Mouse (Mus musculus) right cerebral cortex, adult 2 months (tissue): ENCODE data around the gene Nin.

Experiments
- DNase-seq, 2 experiments: peaks; one replicate each; pipeline ENCODE4 v3.0.0; 2021 to 2022; ENCODE audit warnings: low spot score in 2 of 2

Gene Nin

GRCm38 (mm10) chr12:70015936-70016335, 97.6 kb downstream of the Nin start:
- DNase-seq: peak in 1 of 2 experiments; percentile 34

DNA sequence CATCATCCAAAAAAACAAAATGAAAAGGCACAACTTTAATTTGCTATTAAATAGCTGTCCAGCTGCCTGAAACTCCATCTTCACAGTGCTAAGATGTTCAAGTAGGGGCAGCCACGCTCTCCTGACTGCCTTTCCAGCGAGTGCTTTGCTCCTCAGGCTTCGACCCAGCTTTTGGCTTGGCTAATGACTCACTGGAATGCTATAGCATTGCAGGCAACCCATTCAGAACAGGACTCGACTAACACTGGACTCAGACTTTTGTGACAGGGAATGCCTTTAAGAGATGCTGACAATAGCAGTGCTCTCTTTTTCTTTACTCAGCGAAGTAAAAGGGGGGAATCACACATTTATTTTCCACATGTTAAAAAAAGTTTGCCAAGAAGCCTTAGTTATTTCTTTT, 101.8 kb downstream of the Nin start:
- no peak for DNase-seq

DNA sequence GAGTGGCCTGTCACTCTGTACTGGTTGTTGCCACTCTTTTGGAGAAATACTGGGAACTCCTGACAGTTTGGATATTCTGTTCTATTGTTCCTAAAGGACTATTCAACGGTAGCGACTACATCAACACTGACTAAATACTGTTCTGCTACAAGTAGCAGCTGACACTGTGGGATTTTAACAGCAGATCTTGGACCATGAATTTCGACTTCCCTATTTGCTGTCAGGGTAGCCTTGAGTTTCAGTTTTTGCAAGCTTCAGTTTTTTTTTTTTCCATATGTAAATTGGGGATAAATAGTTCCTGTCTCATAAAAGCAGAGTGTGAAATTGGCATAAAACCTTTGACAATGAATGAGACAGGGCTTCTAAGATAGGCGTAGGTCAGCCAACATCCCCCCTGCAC, 103.2 kb downstream of the Nin start:
- DNase-seq: no peak

- no peak for DNase-seq
Observed at GRCm38 (mm10) chr12:70005103-70005502, 108.4 kb downstream of the Nin start.

DNA sequence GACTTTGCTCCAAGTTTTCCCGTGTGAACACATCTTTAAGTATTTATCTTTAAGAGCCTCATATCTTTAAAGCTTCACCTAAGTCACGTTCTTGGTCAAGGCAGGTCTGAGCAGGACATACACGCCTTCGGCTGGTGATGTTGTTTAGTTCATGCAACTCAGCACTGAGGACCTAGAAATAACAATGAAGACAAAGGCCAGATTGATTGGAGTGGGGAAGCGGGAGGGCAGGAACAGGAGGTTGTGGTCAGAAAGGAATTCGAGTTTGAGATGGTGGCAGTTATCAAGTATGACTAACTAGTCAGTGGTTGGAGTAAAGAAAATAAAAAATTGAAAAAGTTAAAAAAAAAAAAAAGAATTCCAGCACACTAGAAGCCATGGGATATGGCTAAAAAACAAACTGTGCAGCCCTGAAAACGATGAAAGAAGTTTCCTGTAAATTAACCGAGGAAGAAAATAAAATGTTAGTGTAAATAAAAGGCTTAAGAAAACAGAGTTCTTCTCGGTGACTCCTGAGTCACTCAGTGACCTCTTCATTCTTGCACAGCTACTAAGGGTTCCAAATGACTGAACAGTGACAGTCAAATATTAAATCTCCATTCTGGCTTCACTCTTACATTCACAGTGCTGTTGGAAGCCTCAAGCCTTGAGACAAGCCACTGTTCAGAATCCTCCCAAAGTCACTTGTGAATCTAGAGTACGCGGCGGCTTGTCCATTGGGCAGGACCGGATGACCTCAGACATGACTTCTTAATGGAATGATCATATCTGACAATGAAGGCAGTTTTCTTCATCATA, 115.1 kb downstream of the Nin start:
- no peak for DNase-seq

DNA sequence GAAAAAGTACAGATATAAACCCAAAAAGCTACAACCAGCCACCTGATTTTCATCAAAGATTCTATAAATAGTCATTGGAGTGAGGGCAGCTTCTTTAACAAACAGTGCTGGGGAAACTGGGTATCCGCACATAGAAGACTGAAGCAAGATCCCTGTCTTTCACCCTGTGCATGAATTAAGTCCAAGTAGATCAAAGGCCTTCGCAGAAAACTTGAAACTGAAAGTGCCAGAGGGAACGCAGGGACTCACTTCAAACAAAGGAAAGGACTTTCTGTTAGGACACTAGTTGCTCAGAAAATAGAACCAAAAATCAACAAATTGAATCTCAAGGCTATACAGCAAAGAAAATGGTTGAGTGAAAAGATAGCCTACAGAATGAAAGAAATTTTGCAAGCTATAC, 118.1 kb downstream of the Nin start:
- DNase-seq: no peak

DNA sequence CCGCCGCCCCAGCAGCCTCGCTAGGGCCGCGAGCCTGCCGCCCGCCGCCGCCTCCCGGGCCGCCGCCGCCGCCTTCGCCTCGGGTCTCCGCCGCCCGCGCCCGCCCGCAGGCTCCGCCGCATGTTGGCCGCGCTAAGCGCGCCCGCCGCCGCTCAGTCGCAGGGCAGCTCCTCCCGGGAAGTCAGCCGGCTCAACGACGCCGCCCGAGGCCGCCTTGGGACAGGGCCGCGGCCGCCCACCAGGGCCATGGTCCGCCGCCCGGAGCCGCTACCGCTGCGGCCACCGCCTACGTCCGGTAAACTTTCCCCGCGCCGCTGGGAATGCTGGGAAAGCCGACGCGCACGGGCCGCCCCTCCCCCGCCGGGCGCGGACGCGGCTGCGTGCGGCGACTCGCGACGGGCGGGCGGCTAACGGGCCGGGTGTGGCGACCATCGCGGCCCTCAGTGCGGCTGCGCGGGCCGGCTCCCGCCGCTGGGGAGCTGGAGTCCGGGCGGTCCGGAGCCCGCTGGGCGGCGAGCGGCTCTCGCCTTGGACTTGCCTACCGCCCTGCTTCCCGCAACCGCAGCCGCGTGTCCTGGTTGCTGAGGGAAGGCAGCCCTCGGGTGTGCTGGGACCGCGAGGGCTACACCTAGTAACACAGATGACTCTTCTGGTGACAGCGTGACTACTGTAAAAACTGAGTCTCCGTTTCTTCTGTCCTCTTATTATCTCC, 126.6 kb downstream of the Nin start, which contains the start of gene Sav1:
Sav1 (minus strand) TSS at position 217 of the 712 bp plus-strand sequence.
- peak; percentile 76 to 85 for DNase-seq

- DNase-seq: peak in 1 of 2 experiments; percentile 40
Observed at GRCm38 (mm10) chr12:69986241-69986762, 127.2 kb downstream of the Nin start.

- no peak for DNase-seq
Observed at GRCm38 (mm10) chr12:69985546-69985945, 128.0 kb downstream of the Nin start.

GRCm38 (mm10) chr12:69982874-69983273, 130.6 kb downstream of the Nin start:
- DNase-seq: no peak

DNA sequence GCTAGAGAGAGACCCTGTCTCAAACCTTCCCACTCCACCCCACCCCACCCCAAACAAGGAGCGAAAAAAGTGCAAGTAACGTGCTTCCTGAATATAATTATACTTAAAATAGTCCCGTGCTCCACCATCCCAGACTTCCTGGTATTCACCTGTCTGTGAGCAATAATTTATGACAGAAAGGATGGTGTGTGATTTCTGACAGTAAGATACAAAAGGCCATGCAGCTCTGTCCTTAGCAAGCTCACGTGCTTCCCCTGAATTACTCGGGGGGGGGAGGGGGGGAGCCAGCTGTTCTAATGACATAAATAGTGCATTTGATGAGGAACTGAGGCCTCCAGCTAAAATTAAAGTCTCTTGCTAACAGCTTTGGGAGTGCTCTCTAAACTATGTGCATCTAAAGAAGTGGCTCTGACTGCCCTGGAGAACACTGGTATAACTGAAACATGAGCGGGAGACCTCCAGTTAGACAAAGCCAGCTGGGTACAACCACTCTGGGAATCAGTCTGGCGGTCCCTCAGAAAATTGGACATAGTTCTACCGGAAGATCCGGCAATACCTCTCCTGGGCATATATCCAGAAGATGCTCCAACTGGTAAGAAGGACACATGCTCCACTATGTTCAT, 136.0 kb downstream of the Nin start:
- DNase-seq: no peak

DNA sequence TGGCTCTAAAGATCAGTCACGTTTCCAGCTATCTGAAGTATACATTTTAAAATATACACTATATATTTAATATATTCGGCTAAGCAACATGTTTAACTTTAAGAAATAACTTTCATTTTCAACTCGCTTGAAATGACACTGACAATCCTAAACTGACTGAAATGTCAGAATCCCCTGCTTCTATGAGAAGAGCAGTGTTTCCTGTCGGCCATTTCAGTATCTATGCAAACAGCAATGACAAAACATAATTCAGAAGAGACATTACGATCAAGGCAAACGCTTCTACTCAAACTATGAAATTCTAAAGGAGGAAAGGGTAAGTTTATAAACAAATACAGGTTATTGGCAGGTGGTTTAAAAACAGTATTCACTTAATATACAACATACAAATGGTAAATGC, 136.8 kb downstream of the Nin start:
- no peak for DNase-seq

DNA sequence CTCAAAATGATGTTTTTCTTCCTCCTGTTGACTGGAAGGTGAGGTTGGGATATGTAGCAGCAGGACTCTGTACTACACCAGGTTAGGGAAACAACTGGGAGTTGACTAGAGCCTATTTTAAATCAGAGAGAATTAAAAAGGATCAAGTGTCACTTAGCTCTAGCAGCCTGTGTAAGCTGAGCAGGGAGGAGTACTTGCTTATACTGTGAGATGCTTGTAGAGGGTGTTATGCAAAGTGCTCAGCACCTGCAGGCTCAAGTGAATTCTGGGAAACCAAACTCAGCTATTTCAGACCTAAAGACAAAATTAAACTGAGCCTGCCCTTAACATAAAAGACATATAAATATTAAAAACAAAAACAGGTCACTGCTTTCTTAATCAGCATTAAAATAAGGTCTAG, 139.9 kb downstream of the Nin start:
- DNase-seq: no peak

DNA sequence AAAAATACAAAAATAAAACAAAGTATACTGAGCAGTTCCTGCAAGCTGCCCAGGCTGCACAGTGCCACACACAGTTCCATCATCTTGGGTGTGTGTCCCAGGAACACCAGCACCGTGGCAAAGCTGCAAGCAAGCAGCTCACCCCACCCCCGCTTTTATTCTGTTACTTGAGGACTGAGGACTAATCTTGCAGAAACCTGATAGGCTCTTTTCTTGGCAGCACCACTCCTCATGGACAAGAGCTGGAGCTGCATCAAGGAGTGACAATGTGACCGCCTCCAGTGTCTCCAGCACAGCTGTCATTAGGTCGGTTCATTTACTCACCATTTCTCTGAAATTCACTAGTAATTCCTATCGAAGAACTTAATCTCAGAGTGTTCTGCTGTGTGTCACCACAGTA, 145.4 kb downstream of the Nin start:
- DNase-seq: no peak

GRCm38 (mm10) chr12:69967112-69967511, 146.4 kb downstream of the Nin start:
- no peak for DNase-seq

- no peak for DNase-seq
Observed at GRCm38 (mm10) chr12:69966071-69966470, 147.4 kb downstream of the Nin start.

- no peak for DNase-seq
Observed at GRCm38 (mm10) chr12:69965644-69966043, 147.9 kb downstream of the Nin start.

- no peak for DNase-seq
Observed at GRCm38 (mm10) chr12:69963141-69963540, 150.4 kb downstream of the Nin start.

GRCm38 (mm10) chr12:69962468-69962867, 151.0 kb downstream of the Nin start:
- peak; percentile 68 to 71 for DNase-seq
